Mouse (Mus musculus) CH12.LX (cell line): ENCODE data around the gene Zfp799.

ENCODE experiments used
- CTCF ChIP-seq, 2 experiments: IDR thresholded peaks in 1 of 2; conservative IDR thresholded peaks in 1 of 2; 2 replicates each; pipeline ENCODE4 v1.5.1; 2011 to 2012; ENCODE audit warnings: low read depth in 2 of 2, low read length in 2 of 2, improper control_type of control experiment in 1 of 2, inconsistent platforms in 1 of 2, mild to moderate bottlenecking in 1 of 2, moderate library complexity in 1 of 2
- EP300 ChIP-seq: IDR thresholded peaks from 2 replicates; pipeline ENCODE4 v1.6.1; 2011; ENCODE audit warnings: low read length, improper control_type of control experiment
- IRF4 ChIP-seq: IDR thresholded peaks from 2 replicates; pipeline ENCODE4 v1.6.1; 2014; ENCODE audit warnings: low read depth, mild to moderate bottlenecking, inconsistent platforms, low read length, improper control_type of control experiment
- MEF2A ChIP-seq: IDR thresholded peaks from 2 replicates; pipeline ENCODE4 v1.6.1; 2014; ENCODE audit warnings: low read depth, mild to moderate bottlenecking, inconsistent platforms, low read length, improper control_type of control experiment, borderline replicate concordance
- POLR2A ChIP-seq: IDR thresholded peaks from 2 replicates; pipeline ENCODE4 v1.6.1; 2011; ENCODE audit warnings: low read depth, mild to moderate bottlenecking, improper control_type of control experiment, low read length
- RAD21 ChIP-seq: IDR thresholded peaks from 2 replicates; pipeline ENCODE4 v1.6.1; 2011; ENCODE audit warnings: low read depth, mild to moderate bottlenecking, low read length, improper control_type of control experiment, moderate library complexity

- TF ChIP-seq MEF2A (0 out of 2 replicates have a peak, but pooled peaks have one; percentile 22), IRF4 (no peak), CTCF (conservative IDR thresholded peaks at IDR 0.05 in 1 of 2, IDR thresholded peaks at IDR 0.05 in 1 of 2; ENCODE audit: low read depth in 2 of 2, low read length in 2 of 2) (no peak), POLR2A (peak; percentile 69), RAD21 (no peak), EP300 (no peak)
Observed at GRCm38 (mm10) chr17:32829540-32830417, at the start of gene Zfp799.
